Mouse (Mus musculus) megakaryocyte, embryonic 14.5 days (primary cell): ENCODE measurements at regions not wholly inside any gene's neighbourhood (a gene's known extent, or its start where the extent isn't known, plus 50 kb on each side); places are given as distances from the start of the nearest gene placed in this dataset.

Source experiments
- FLI1 ChIP-seq: IDR thresholded peaks from 2 replicates; pipeline ENCODE4 v1.6.1; 2012; ENCODE audit warnings: low read length, inconsistent platforms, mixed read lengths
- GATA1 ChIP-seq: IDR thresholded peaks from 3 replicates; pipeline ENCODE4 v1.6.1; 2012; ENCODE audit warnings: mixed read lengths, low read length, inconsistent platforms, borderline replicate concordance

- TF ChIP-seq GATA1 (no peak), FLI1 (no peak)
Measured at GRCm38 (mm10) chr10:110840864-110841263, 78.7 kb upstream of the Csrp2 start.
